Mouse (Mus musculus): Measurements from ENCODE around the gene Spg11.
"Not testable (repeated sequence)": the region's sequence is repeated elsewhere in the genome, so short reads cannot be mapped to it uniquely, and the experiment has no call there.

The Spg11 gene

GRCm38 (mm10) chr2:122146687-122147086 lies 28.5 kb upstream of the Spg11 start:
- in situ Hi-C loops (cut with MboI, MseI), result no loop called here

- in situ Hi-C loops (cut with MboI, MseI), result no loop called here
Measured at GRCm38 (mm10) chr2:122145756-122146155, 27.6 kb upstream of the Spg11 start.

DNA sequence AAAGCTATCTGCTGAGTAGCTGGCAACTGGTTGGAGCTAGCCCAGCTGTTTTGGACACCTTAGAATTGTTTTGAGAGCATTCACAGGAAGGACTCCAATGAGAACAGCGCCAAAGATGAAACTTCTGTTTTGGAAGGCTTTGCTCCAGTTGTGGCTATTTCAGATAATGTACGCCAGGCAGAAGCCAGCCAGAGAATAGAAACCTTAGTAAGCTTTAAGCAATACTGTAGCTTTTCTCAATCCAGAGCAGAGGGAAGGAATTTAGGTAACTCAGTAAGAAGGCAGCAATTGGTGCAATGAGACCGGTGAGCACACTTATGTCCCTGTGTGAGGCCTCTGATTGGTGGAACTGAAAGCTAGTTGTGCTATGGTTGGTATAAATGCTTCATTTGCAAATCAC lies 24.9 kb upstream of the Spg11 start:
- in situ Hi-C loops (cut with MboI, MseI), result no loop called here

- in situ Hi-C loops (cut with MboI, MseI), result no loop called here
Measured at GRCm38 (mm10) chr2:122141332-122141967, 23.3 kb upstream of the Spg11 start.

DNA sequence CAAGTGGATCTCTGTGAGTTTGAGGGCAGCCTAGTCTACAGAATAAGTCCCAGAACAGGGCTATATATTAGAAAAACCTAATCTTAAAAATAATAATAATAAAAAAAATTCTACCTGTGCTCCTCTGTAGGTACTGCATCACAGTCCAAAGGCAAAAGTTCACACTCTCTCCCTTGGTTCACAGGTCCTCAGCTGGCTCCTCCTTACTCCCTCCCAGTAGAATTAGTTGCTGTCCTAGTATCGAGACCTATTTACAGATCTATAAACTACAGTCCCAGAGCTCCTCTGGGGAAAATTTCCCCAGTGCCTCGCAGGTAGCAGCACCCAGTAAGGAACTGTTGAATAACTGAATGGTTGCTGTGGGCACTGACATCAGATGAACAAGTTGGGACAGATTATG lies 22.6 kb upstream of the Spg11 start:
- in situ Hi-C loops (cut with MboI, MseI), result no loop called here

- in situ Hi-C loops (cut with MboI, MseI), result no loop called here
Measured at GRCm38 (mm10) chr2:122137839-122138465, 19.8 kb upstream of the Spg11 start.

- in situ Hi-C loops (cut with MboI, MseI), result no loop called here
Measured at GRCm38 (mm10) chr2:122132618-122133017, 14.4 kb upstream of the Spg11 start.

DNA sequence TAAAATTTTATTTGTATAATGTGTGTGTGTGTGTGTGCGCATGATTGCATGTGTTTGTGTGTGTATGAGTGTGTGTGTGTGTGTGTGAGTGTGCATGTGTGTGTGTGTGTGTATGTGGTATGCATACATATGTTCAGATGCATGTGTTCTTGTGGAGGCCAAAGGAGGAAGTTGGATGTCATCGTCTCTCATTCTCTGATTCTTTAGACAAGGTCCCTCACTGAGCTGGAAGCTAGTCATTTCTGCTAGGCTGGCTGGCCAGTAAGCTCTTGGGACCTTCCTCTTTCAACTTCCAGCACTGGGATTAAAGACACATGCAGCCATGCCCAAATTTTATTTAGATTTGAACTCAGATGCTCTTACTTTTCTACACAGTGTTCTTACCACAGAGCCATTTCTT lies 13.9 kb upstream of the Spg11 start:
- in situ Hi-C loops (cut with MboI, MseI), result no loop called here

GRCm38 (mm10) chr2:122127635-122128034 lies 9.4 kb upstream of the Spg11 start:
- in situ Hi-C loops (cut with MboI, MseI), result no loop called here

- in situ Hi-C loops (cut with MboI, MseI), result no loop called here
Measured at GRCm38 (mm10) chr2:122126765-122127347, 8.7 kb upstream of the Spg11 start.

DNA sequence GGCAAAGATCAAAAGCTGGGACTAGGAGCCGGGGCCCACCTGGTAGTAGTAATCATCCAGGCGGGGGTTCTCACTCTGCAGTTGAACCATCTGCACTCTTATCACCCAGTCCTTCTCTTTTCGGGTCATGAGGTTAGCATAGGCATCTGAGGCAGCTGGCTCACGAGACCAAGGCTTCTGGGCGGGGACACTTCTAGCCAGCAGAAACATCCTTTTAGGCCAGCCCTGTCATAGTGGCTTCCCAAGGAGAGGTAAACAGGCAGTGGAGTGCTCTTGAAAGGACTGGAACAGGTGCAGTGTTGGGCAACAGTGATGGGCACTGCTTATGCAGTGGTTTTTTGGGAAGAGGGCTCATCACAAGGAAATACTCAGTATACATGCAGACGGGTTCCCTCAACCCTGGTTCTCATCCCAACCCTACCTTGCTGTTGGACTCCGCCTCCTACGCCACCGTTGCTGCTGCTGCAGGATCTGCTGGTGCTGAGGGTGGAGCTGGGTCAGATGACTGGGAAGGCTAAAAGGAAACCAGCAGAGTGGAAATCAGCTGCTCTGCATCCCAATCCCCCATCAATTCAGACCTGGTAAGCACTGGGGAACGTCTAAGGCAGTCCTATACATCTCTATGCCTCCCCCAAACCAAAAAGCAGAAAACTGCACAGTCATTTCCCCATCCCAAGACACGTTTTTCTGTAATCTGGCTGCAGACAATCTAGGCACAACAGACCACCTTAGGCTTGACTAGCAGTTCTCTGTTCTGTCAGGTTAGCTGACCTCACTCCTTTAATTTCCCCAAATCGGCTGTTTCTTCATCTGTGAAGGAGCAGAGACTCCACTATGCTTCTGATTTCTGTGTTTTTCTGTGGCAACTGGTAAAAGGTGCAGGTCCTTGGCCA lies 7.7 kb upstream of the Spg11 start:
- in situ Hi-C loops (cut with MboI, MseI), result no loop called here

GRCm38 (mm10) chr2:122116888-122117287 lies 1.3 kb downstream of the Spg11 start:
- in situ Hi-C loops (cut with MboI, MseI), result loop anchor here (5.0 kb wide), 1 partner anchor 40 kb away; no protein-coding TSS in a partner anchor

DNA sequence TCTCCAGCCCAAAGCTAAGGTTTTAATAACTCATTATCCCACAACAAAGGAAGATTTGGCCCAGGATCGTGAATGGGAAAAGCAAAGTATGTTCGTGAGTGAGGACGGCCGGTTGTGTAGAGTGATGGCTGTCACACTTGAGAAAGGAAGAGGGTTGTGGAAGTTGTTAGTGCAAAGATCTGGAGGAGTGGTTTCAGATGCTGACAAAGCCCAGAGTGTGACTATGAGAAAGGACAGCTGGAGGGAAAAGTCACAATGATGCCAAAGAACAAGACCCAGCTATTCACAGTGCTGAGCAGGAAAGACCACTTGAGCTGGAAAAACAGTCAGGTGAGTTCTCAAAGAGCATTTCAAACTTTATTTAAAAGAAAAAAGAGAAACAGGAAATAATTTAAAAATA lies 8.5 kb downstream of the Spg11 start:
- in situ Hi-C loops (cut with MboI, MseI), result no loop called here

DNA sequence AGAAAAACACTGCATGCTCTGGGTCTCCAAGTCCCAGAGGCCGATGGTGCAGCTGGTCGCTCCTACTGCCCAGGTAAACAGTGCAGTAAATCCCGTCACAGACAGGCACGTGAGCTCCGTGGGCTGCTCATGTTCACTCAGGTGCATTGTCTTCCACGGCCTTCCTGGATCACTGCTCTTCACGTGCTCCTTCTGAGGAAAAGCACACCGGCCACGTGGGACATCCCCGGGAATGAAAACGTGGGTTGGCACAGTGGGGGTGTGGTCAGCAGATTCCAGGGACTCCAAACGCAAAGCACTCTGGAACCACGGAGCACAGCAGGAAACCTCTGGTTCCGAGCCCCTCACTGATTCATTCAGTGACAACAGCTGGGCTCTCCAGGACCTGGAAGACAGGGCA lies 10.1 kb downstream of the Spg11 start:
- in situ Hi-C loops (cut with MboI, MseI), result no loop called here

- in situ Hi-C loops (cut with MboI, MseI), result no loop called here
Measured at GRCm38 (mm10) chr2:122102070-122102469, 16.1 kb downstream of the Spg11 start.

DNA sequence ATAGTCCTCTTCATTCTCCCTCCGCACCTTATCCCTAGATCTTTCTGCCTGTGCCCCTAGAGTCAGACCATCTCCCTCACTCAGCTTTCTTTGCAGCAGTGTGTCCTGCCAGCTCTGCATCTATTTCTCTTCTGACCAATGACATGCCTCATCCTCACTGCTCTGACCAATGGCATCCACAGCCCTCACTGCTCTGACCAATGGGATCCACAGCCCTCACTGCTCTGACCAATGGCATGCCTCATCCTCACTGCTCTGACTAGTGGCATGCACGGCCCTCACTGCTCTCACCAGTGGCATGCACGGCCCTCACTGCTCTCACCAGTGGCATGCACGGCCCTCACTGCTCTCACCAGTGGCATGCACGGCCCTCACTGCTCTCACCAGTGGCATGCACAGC lies 20.5 kb downstream of the Spg11 start:
- in situ Hi-C loops (cut with MboI, MseI), result not testable (repeated sequence)

- in situ Hi-C loops (cut with MboI, MseI), result no loop called here
Measured at GRCm38 (mm10) chr2:122093844-122094243, 24.3 kb downstream of the Spg11 start.

GRCm38 (mm10) chr2:122086446-122086845 lies 31.7 kb downstream of the Spg11 start:
- in situ Hi-C loops (cut with MboI, MseI), result no loop called here

DNA sequence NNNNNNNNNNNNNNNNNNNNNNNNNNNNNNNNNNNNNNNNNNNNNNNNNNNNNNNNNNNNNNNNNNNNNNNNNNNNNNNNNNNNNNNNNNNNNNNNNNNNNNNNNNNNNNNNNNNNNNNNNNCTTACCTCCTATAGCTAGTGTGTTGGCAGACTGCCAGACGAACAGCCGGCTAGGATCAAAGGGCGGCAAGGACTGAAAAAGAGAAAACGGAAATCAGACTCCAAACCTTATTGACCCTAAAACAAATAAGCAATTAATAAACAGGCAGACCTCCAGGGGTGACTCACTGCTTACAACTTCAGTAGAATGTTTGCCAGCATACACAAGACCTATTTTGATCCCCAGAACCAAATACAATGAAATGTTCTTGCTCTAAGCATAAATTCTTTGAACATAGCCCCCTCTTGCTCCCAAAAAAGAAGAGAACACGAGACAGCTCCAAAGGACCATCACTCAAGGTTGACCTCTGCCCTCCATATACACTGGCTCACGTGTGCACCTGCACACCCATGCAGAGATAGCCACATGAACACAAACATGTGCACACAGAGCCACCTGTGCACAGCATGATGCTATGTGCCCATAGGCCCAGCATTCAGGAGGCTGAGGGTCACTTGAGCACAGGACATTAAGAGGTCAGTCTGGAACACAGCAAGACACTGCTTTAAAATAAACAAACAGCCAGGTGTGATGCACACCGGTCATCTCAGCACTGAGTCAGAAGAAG lies 36.3 kb downstream of the Spg11 start:
- in situ Hi-C loops (cut with MboI, MseI), result no loop called here

- in situ Hi-C loops (cut with MboI, MseI), result loop anchor here (5.0 kb wide), 1 partner anchor 92 kb away; the partner anchor contains the start of gene Trim69
Measured at GRCm38 (mm10) chr2:122069922-122070321, 48.3 kb downstream of the Spg11 start.

DNA sequence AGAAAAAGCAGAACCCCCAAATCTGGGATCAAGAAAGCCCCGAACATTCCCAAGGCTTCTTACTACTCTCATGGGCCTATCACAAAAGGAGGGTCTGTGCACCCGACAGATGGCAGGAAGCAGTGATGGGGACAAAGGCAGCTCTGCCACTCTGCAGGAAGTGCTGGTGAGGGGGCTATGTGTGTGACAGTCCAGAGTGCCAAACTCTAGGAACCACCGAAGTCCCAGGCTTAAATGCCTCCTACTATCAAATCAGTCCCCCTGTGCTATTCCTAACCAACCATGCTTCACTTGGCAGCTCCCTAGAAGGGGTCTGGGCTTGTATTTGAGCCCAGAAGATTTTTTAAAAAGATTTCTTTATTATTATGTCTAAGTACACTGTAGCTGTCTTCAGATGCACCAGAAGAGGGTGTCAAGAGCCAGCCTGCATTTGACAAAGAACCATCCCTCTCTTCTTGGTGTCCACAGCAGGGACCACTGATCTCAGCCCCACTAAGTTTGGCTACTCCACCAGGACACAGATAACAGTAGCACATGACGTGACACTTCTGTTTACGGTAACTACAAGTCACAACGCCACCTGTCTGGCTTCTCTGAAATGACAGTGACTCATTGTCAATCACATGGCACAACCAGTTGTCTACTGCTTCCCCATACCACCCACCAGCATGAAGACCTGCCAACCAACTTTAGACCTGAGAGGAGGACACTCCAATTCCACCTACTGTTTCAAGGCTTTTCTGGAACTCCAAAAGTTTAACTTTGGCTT lies 48.9 kb downstream of the Spg11 start:
- in situ Hi-C loops (cut with MboI, MseI), result no loop called here

All from T-helper 1 cell (primary cell).